Mouse (Mus musculus) neural tube, embryonic 14.5 days (tissue): Measurements from ENCODE around the gene Taf4. TPM values are rescaled to one million over a fixed set of nuclear protein-coding genes. Genes with fewer than 3 reads are reported as not detected.

Experiments used
- ATAC-seq: fragments of 200-750 bp; cut with Nextera tagmentation; 2 replicates; pipeline ENCODE4 v1.8.0; 2017; ENCODE audit warnings: low read depth, mild to moderate bottlenecking, moderate TSS enrichment, moderate library complexity
- H3K27ac ChIP-seq: fragments of 300-500 bp; sonication (generic); 2 replicates; pipeline ENCODE4 v1.5.1; 2014; ENCODE audit warnings: low read depth, mild to moderate bottlenecking, control low read depth, low read length, moderate library complexity, mixed read lengths
- H3K27me3 ChIP-seq: fragments of 300-500 bp; sonication (generic); 2 replicates; pipeline ENCODE4 v1.6.1; 2014; ENCODE audit warnings: low read length; ENCODE audit not compliant: control insufficient read depth, insufficient read depth
- H3K36me3 ChIP-seq: fragments of 300-500 bp; sonication (generic); 2 replicates; pipeline ENCODE4 v1.6.1; 2014; ENCODE audit warnings: low read length, mixed read lengths; ENCODE audit not compliant: control insufficient read depth, insufficient read depth
- H3K4me1 ChIP-seq: fragments of 300-500 bp; sonication (generic); 2 replicates; pipeline ENCODE4 v1.6.1; 2014; ENCODE audit warnings: low read length; ENCODE audit not compliant: control insufficient read depth, insufficient read depth
- H3K4me2 ChIP-seq: fragments of 300-500 bp; sonication (generic); 2 replicates; pipeline ENCODE4 v1.6.1; 2014; ENCODE audit warnings: mild to moderate bottlenecking, low read depth, low read length, control low read depth
- H3K4me3 ChIP-seq: fragments of 300-500 bp; sonication (generic); 2 replicates; pipeline ENCODE4 v1.5.1; 2014; ENCODE audit warnings: low read depth, low read length, control low read depth, mixed read lengths
- H3K9ac ChIP-seq: fragments of 300-500 bp; sonication (generic); replicated peaks from 2 replicates; pipeline ENCODE4 v1.6.1; 2014; ENCODE audit warnings: low read depth, mild to moderate bottlenecking, control low read depth, low read length, mixed read lengths
- H3K9me3 ChIP-seq: fragments of 300-500 bp; sonication (generic); 2 replicates; pipeline ENCODE4 v1.6.1; 2016; ENCODE audit warnings: low read length; ENCODE audit not compliant: control insufficient read depth
- WGBS: fragments of 180-500 bp; shearing (Covaris S2); extraction: QIAGEN DNeasy Blood & Tissue Kit; methylation state at CpG from one replicate; pipeline ENCODE4 v1.1.7; 2014; 5-methylcytosine and 5-hydroxymethylcytosine counted together
- polyA plus RNA-seq: library from polyadenylated mRNA; unstranded; fragments of >200 nt; fragmentation: Nextera tagmentation; extraction: Ambion mirVana; gene quantifications from 2 replicates; pipeline ENCODE4 v1.2.1, GENCODE M21; 2014

The Taf4 gene
- polyA plus RNA-seq, 1 experiment from 2014 or later: 6.6 TPM

DNA sequence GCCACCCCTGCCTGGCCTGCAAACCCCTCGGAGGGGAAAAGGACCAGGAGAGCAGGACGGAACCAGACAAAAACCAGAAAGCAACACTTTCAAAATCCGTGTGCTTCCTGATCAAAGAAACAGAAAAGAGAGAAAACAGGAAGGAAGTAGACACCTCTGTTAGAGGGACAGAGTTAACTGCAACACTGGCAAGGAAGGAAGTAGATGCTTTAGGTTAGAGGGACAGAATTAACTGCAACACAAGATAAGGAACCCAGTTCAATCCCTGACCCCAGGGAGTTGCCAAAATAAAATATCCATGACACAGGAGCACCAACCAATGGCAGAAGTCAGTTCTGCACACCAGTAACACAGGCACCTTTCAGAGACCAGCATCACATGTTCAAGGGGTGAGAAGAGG is 42.3 kb downstream of the Taf4 start:
- Histone ChIP-seq H3K27me3 (no peaks in the 10 kb centered on the region), H3K27ac (no peak overlapping the region), H3K4me1 (no peaks in the 10 kb centered on the region), H3K36me3 (peaks cover 18% of the 10 kb centered on the region), H3K9me3 (no peaks in the 10 kb centered on the region), H3K4me3 (no peak overlapping the region), H3K9ac (no peak overlapping the region), H3K4me2 (no peak overlapping the region)
- no peak for ATAC-seq
- 79% methylated on average over 3 of the region's 3 CpGs for whole genome bisulfite sequencing

DNA sequence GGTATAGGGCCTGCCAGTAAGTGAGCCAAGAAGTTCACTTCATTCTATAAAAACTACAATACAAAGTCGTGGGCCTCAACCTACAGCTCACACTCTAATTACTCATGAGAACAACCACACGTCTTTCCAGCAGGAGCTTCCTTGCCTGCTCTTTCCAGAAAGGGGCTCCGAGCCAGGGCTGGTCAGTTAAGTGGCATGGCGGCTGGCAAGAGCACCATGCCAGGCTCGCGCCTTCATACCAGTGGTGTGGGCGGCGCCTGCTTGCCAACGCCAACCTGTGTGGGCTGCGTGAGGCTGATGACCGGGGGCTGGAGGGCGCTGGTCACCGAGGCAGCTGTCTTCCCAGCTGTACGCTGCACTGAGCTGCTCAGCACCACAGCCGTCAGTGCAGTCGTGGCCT is 44.7 kb downstream of the Taf4 start:
- no peaks in the 10 kb centered on the region for H3K4me1 ChIP-seq
- H3K9ac ChIP-seq: no peak overlapping the region
- H3K36me3 ChIP-seq: peaks cover 21% of the 10 kb centered on the region
- no peak overlapping the region for H3K4me2 ChIP-seq
- H3K27ac ChIP-seq: no peak overlapping the region
- H3K27me3 ChIP-seq: no peaks in the 10 kb centered on the region
- no peaks in the 10 kb centered on the region for H3K9me3 ChIP-seq
- ATAC-seq: no peak
- H3K4me3 ChIP-seq: no peak overlapping the region
- 91% methylated on average over 16 of the region's 16 CpGs for WGBS

DNA sequence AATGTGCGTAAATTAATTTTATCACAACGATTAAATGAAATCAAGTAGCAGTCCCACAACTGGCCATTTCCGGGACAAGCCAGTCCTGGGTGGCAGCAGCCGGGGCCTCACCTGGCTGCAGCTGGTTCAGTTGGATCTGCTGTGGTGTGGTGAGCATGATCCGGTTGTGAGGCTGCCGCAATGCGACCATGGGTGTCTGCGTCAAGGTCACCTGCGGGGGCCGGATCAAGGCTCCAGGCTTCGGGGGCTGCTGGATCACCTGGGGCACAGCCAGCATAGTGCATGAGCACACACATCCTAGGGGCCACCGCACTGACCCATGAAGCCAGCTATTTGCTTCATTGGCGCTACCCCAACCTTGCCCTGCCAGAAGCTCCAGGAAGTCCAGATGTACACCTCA is 47.3 kb downstream of the Taf4 start:
- Histone ChIP-seq H3K27me3 (no peaks in the 10 kb centered on the region), H3K9ac (no peak overlapping the region), H3K9me3 (no peaks in the 10 kb centered on the region), H3K36me3 (peaks cover 26% of the 10 kb centered on the region), H3K27ac (no peak overlapping the region), H3K4me2 (no peak overlapping the region), H3K4me3 (no peak overlapping the region), H3K4me1 (no peaks in the 10 kb centered on the region)
- WGBS: 94% methylated on average over 13 of the region's 13 CpGs
- no peak for ATAC-seq

GRCm38 (mm10) chr2:179924038-179924437 is 52.4 kb downstream of the Taf4 start:
- Histone ChIP-seq H3K27ac (no peak overlapping the region), H3K36me3 (peaks cover 46% of the 10 kb centered on the region), H3K4me3 (no peak overlapping the region), H3K9ac (no peak overlapping the region), H3K27me3 (no peaks in the 10 kb centered on the region), H3K9me3 (no peaks in the 10 kb centered on the region), H3K4me2 (no peak overlapping the region), H3K4me1 (no peaks in the 10 kb centered on the region)
- no peak for ATAC-seq
- WGBS: 93% methylated on average over 6 of the region's 6 CpGs

DNA sequence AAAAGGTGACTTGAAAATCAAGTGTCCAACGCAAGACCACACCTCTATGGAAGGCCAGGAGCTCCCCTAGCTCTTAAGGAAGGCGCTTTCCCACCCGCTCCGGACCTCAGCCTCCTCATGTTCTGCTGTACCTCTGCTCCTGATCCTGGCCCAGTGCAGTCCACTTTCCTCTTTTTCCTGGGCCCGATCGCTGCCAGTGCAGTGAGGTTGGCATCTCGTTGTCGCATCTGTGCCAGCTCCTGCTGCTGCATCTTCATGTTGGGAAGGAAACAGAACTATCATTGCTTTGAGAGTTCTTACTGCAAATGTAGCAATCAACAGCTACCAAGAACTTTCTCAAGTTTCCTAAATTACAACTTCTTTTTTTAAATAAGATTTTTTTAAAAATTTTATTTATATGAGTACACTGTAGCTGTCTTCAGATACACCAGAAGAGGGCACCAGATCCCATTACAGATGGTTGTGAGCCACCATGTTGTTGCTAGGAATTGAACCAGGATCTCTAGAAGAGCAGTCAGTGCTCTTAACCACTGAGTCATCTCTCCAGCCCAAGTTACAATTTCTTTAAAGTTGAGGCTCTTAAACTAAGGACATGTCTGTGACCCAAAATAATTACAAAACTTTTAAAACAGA is 55.3 kb downstream of the Taf4 start:
- peaks cover 44% of the 10 kb centered on the region for H3K36me3 ChIP-seq
- 97% methylated on average over 8 of the region's 8 CpGs for WGBS
- no peak for ATAC-seq
- H3K4me3 ChIP-seq: no peak overlapping the region
- H3K27ac ChIP-seq: no peak overlapping the region
- H3K9ac ChIP-seq: no peak overlapping the region
- no peaks in the 10 kb centered on the region for H3K4me1 ChIP-seq
- H3K9me3 ChIP-seq: no peaks in the 10 kb centered on the region
- no peak overlapping the region for H3K4me2 ChIP-seq
- no peaks in the 10 kb centered on the region for H3K27me3 ChIP-seq

DNA sequence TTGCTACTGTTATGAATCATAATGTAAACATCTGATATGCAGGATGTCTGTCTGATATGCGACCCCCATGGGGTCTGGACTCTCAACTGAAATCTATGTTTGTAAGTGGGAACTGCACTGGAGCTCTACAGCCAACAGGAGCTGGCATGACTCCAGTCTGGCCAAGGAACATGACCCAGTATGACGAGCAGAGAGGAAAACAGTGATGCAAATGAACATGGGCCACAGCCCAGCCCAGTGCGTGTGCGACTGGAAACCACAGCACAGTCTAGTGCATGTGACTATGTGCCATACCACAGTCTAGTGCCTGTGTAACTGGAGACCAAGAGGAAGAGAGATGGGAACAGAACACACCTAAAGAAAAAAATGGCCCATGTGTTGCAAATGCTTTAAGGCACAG is 56.4 kb downstream of the Taf4 start:
- Histone ChIP-seq H3K9ac (no peak overlapping the region), H3K27ac (no peak overlapping the region), H3K9me3 (no peaks in the 10 kb centered on the region), H3K27me3 (no peaks in the 10 kb centered on the region), H3K4me1 (no peaks in the 10 kb centered on the region), H3K4me2 (no peak overlapping the region), H3K4me3 (no peak overlapping the region), H3K36me3 (peaks cover 44% of the 10 kb centered on the region)
- ATAC-seq: no peak
- WGBS: 80% methylated on average over 4 of the region's 4 CpGs

- WGBS: 37% methylated on average over 5 of the region's 5 CpGs
- no peak overlapping the region for H3K27ac ChIP-seq
- H3K36me3 ChIP-seq: peaks cover 26% of the 10 kb centered on the region
Measured at GRCm38 (mm10) chr2:179916877-179917673, 59.4 kb downstream of the Taf4 start.

DNA sequence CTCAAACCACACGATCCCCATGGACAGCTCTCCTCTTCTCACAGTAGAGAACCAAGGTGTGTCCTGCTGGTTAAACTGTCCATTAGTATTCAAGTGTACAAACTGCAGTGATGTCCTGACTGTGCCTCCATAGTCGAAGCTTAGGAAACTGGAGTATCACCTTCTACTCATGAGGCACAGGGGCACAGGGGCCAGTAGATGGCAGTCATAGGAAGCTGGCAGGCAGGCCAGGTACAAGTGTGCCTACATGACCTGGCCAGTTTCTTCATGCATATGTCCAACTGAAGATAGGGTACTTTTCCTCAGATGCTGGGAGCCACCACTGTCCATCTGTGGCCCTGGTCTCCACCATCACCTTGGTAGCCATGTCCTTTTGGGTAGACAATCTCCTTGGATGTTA is 62.2 kb downstream of the Taf4 start:
- no peak overlapping the region for H3K27ac ChIP-seq
- no peaks in the 10 kb centered on the region for H3K4me1 ChIP-seq
- H3K4me3 ChIP-seq: no peak overlapping the region
- H3K27me3 ChIP-seq: no peaks in the 10 kb centered on the region
- ATAC-seq: no peak
- 76% methylated on average over 2 of the region's 2 CpGs for WGBS
- H3K9me3 ChIP-seq: no peaks in the 10 kb centered on the region
- H3K9ac ChIP-seq: no peak overlapping the region
- no peak overlapping the region for H3K4me2 ChIP-seq
- peaks cover 8% of the 10 kb centered on the region; the same call in 1 of the 2 replicates for H3K36me3 ChIP-seq

More at GRCm38 (mm10) chr2:179916877-179917673, 59.4 kb downstream of the Taf4 start:
- Histone ChIP-seq H3K4me1 (no peaks in the 10 kb centered on the region), H3K9ac (no peak overlapping the region), H3K9me3 (no peaks in the 10 kb centered on the region), H3K4me2 (no peak overlapping the region), H3K27me3 (no peaks in the 10 kb centered on the region), H3K4me3 (no peak overlapping the region)
- peak; percentile 77 for ATAC-seq

DNA sequence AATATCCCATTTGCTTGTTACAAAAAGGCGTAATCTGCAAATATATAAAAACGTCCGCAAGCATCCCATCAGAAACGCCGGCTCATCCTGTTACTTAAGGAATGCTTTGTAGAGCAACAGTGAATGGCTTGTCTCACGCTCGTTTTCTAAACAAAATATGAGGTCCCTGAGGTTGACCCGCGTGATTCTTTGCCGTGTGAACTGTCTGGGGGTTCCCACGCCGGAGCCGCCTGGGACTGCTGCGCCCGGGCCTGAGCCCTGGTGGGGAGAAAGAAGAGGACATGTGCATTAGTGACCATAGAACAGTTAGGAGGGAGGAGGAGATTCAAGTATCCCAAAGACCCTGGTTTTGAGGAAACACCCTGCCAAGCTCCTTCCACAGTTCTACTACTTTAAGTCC is 63.1 kb downstream of the Taf4 start:
- Histone ChIP-seq H3K27me3 (no peaks in the 10 kb centered on the region), H3K36me3 (peaks cover 5% of the 10 kb centered on the region; the same call in 1 of the 2 replicates), H3K4me2 (no peak overlapping the region), H3K4me1 (no peaks in the 10 kb centered on the region), H3K9ac (no peak overlapping the region), H3K9me3 (no peaks in the 10 kb centered on the region), H3K4me3 (no peak overlapping the region), H3K27ac (no peak overlapping the region)
- WGBS: 18% methylated on average over 15 of the region's 15 CpGs
- ATAC-seq: no peak
